Mouse (Mus musculus) heart, adult 2 months (tissue): ENCODE data around the gene Stip1. TPM values are rescaled to one million over a fixed set of nuclear protein-coding genes. Genes with fewer than 3 reads are reported as not detected.
A peak's percentile ranks its signal among the peaks of the same experiment; 100 is the strongest.

Source experiments
- DNase-seq, 2 experiments: peaks; one replicate each; pipeline ENCODE4 v3.0.0; 2021
- H3K27ac ChIP-seq: fragments of 200-600 bp; 2 replicates; pipeline ENCODE4 v1.8.1; 2022
- H3K27me3 ChIP-seq: fragments of 200-500 bp; 2 replicates; pipeline ENCODE4 v1.6.1; 2012; ENCODE audit warnings: mild to moderate bottlenecking, low read length, inconsistent platforms, mixed read lengths; ENCODE audit not compliant: control insufficient read depth, insufficient read depth
- H3K36me3 ChIP-seq: fragments of 200-500 bp; 2 replicates; pipeline ENCODE4 v1.6.1; 2012; ENCODE audit warnings: low read length, inconsistent platforms; ENCODE audit not compliant: control insufficient read depth, insufficient read depth
- H3K4me1 ChIP-seq: fragments of 200-500 bp; 2 replicates; pipeline ENCODE4 v1.6.1; 2011; ENCODE audit warnings: low read length; ENCODE audit not compliant: control insufficient read depth, insufficient read depth
- H3K4me3 ChIP-seq: fragments of 200-600 bp; 2 replicates; pipeline ENCODE4 v1.8.1; 2022
- H3K79me2 ChIP-seq: fragments of 200-500 bp; replicated peaks from 2 replicates; pipeline ENCODE4 v1.6.1; 2012; ENCODE audit warnings: mild to moderate bottlenecking, inconsistent platforms, low read length, moderate library complexity, mixed read lengths; ENCODE audit not compliant: control insufficient read depth, insufficient read depth
- H3K9ac ChIP-seq: fragments of 200-500 bp; 2 replicates; pipeline ENCODE4 v1.6.1; 2012; ENCODE audit warnings: low read depth, mild to moderate bottlenecking, control low read depth, inconsistent platforms, low read length, mixed read lengths
- CTCF ChIP-seq: fragments of 200-600 bp; IDR thresholded peaks from 2 replicates; pipeline ENCODE4 v1.8.1; 2022; ENCODE audit warnings: antibody characterized with exemption, mild to moderate bottlenecking, moderate library complexity
- EP300 ChIP-seq: fragments of 200-500 bp; IDR thresholded peaks from 2 replicates; pipeline ENCODE4 v1.6.1; 2011; ENCODE audit warnings: low read depth, low read length, control low read depth; ENCODE audit not compliant: insufficient read depth
- POLR2A ChIP-seq: fragments of 200-500 bp; IDR thresholded peaks from 2 replicates; pipeline ENCODE4 v1.6.1; 2011; ENCODE audit warnings: mild to moderate bottlenecking, low read depth, low read length, control low read depth; ENCODE audit not compliant: insufficient read depth
- WGBS: fragments of 180-500 bp; shearing (Covaris S2); methylation state at CpG from one replicate; pipeline ENCODE4 v1.1.7; 2018; 5-methylcytosine and 5-hydroxymethylcytosine counted together
- intact Hi-C: fragments of 180-260 bp; cut with DNase I; formaldehyde crosslinking; loops from one replicate; pipeline ENCODE4 v1.15.1; 2025
- polyA plus RNA-seq: library from polyadenylated mRNA; depleted of rRNA; stranded (reverse); fragments of >200 nt; gene quantifications from 2 replicates; pipeline ENCODE4 v1.2.3, GENCODE M21; 2012
- total RNA-seq, 2 experiments: library from RNA; stranded (reverse); gene quantifications; 2 replicates each; pipeline ENCODE4 v1.2.3; 2021

Gene Stip1
- total and polyA plus RNA-seq, 3 experiments = 49.9 to 121 (median 117) TPM

GRCm38 (mm10) chr19:6987904-6988285 is 51.9 kb downstream of the Stip1 start:
- Histone ChIP-seq H3K9ac (peak overlapping the region; percentile 89), H3K79me2 (peaks cover 2% of the 10 kb centered on the region; the same call in 1 of the 2 replicates), H3K4me3 (peak overlapping the region; percentile 76), H3K36me3 (no peaks in the 10 kb centered on the region), H3K27me3 (no peaks in the 10 kb centered on the region), H3K4me1 (peaks cover 8% of the 10 kb centered on the region), H3K27ac (peak overlapping the region; percentile 94)
- WGBS = 4% methylated on average over 8 of the region's 8 CpGs
- no peak for DNase-seq
- no peak; the same call in 1 of the 2 replicates for TF ChIP-seq POLR2A
- no peak for TF ChIP-seq EP300
- no peak for TF ChIP-seq CTCF
- intact Hi-C loops = no loop called here

- no peak for TF ChIP-seq EP300
- no peak; the same call in 1 of the 2 replicates for TF ChIP-seq POLR2A
- TF ChIP-seq CTCF = no peak
- DNase-seq = peak; percentile 84 to 86
- intact Hi-C loops = no loop called here
- no peaks in the 10 kb centered on the region for H3K27me3 ChIP-seq
- peaks cover 7% of the 10 kb centered on the region for H3K4me1 ChIP-seq
- WGBS = under 1% methylated on average over 60 of the region's 85 CpGs
- H3K27ac ChIP-seq = peak within 1 kb of the TSS; percentile 94
- no peaks in the 10 kb centered on the region for H3K36me3 ChIP-seq
- H3K79me2 ChIP-seq = peaks cover 2% of the 10 kb centered on the region; the same call in 1 of the 2 replicates
- H3K4me3 ChIP-seq = peak within 1 kb of the TSS; percentile 76
- peak within 1 kb of the TSS; percentile 89 for H3K9ac ChIP-seq
Observed at GRCm38 (mm10) chr19:6987061-6987903, 52.5 kb downstream of the Stip1 start, which contains the start of gene Vegfb. Vegfb (minus strand) TSS chr19:6987651.

GRCm38 (mm10) chr19:6985951-6986708 is 53.6 kb downstream of the Stip1 start:
- no peak for DNase-seq
- Histone ChIP-seq H3K27ac (peak overlapping the region; percentile 94), H3K27me3 (no peaks in the 10 kb centered on the region), H3K4me1 (peaks cover 6% of the 10 kb centered on the region), H3K4me3 (peak overlapping the region; percentile 76), H3K79me2 (peaks cover 2% of the 10 kb centered on the region; the same call in 1 of the 2 replicates), H3K36me3 (no peaks in the 10 kb centered on the region), H3K9ac (peak overlapping the region; percentile 89)
- intact Hi-C loops = no loop called here
- TF ChIP-seq POLR2A (no peak), CTCF (no peak), EP300 (no peak)
- 65% methylated on average over 10 of the region's 10 CpGs for WGBS

- Histone ChIP-seq H3K9ac (no peak overlapping the region), H3K4me1 (peaks cover 6% of the 10 kb centered on the region), H3K27ac (no peak overlapping the region), H3K36me3 (no peaks in the 10 kb centered on the region), H3K27me3 (no peaks in the 10 kb centered on the region), H3K4me3 (no peak overlapping the region), H3K79me2 (peaks cover 2% of the 10 kb centered on the region; the same call in 1 of the 2 replicates)
- TF ChIP-seq CTCF (no peak), EP300 (no peak), POLR2A (no peak)
- WGBS = 88% methylated on average over 19 of the region's 19 CpGs
- intact Hi-C loops = no loop called here
- DNase-seq = peak in 1 of 2 experiments; percentile 24
Observed at GRCm38 (mm10) chr19:6985300-6985699, 54.5 kb downstream of the Stip1 start.

GRCm38 (mm10) chr19:6983621-6984020 is 56.1 kb downstream of the Stip1 start:
- 93% methylated on average over 5 of the region's 5 CpGs for WGBS

More at GRCm38 (mm10) chr19:6983621-6984020, 56.1 kb downstream of the Stip1 start:
- peaks cover 6% of the 10 kb centered on the region for H3K4me1 ChIP-seq
- no peak overlapping the region for H3K4me3 ChIP-seq
- no peaks in the 10 kb centered on the region for H3K27me3 ChIP-seq
- peaks cover 2% of the 10 kb centered on the region; the same call in 1 of the 2 replicates for H3K79me2 ChIP-seq
- intact Hi-C loops = no loop called here
- no peak overlapping the region for H3K27ac ChIP-seq
- DNase-seq = no peak
- TF ChIP-seq CTCF (no peak), EP300 (no peak), POLR2A (no peak)
- H3K36me3 ChIP-seq = no peaks in the 10 kb centered on the region
- H3K9ac ChIP-seq = no peak overlapping the region
